Mouse (Mus musculus): Measurements from ENCODE around the gene Rtn4rl2. TPM values are rescaled to one million over a fixed set of nuclear protein-coding genes. Genes with fewer than 3 reads are reported as not detected.

Gene Rtn4rl2
- total and polyA plus RNA-seq, 3 experiments = 1.1 to 11.5 (median 1.5) TPM

Small RNAs within 50 kb of the gene (microRNA-seq; reads per million reads assigned to microRNA genes)
- 0 reads per million in 2 experiments for gene Gm24332

Other genes with a start within 250 kb of the Rtn4rl2 start
- gene Ctnnd1, start 235.9 kb downstream of the Rtn4rl2 start, total RNA-seq (2021) = 100 to 1,000 TPM; 112 to 135 TPM
- 20.4 and 25.8 TPM in 2 replicates for gene Ctnnd1, start 235.9 kb downstream of the Rtn4rl2 start, polyA plus RNA-seq (2012; rRNA removed)
- gene Btbd18, start 227.6 kb downstream of the Rtn4rl2 start, total RNA-seq (2021) = under 1 TPM in 1 of 2 experiments, not detected in 1; 0.09 TPM
- gene Btbd18, start 227.6 kb downstream of the Rtn4rl2 start, polyA plus RNA-seq (2012; rRNA removed) = 0.03 TPM in 1 of 2 replicates, not detected in the other
- gene Selenoh, start 215.9 kb downstream of the Rtn4rl2 start, total RNA-seq (2021) = 10 to 100 TPM; 19.2 to 29.8 TPM
- 42.2 and 63.0 TPM in 2 replicates for gene Selenoh, start 215.9 kb downstream of the Rtn4rl2 start, polyA plus RNA-seq (2012; rRNA removed)
- gene Gm28635, start 208.7 kb downstream of the Rtn4rl2 start, total RNA-seq (2021) = not detected
- gene Gm28635, start 208.7 kb downstream of the Rtn4rl2 start, polyA plus RNA-seq (2012; rRNA removed) = not detected in 2 replicates
- 10 to 100 TPM; 24.3 to 24.8 TPM for gene Med19, start 208.3 kb downstream of the Rtn4rl2 start, total RNA-seq (2021)
- 12.3 and 15.1 TPM in 2 replicates for gene Med19, start 208.3 kb downstream of the Rtn4rl2 start, polyA plus RNA-seq (2012; rRNA removed)
- gene Tmx2, start 207.6 kb downstream of the Rtn4rl2 start, total RNA-seq (2021) = 100 to 1,000 TPM; 168 to 175 TPM
- gene Tmx2, start 207.6 kb downstream of the Rtn4rl2 start, polyA plus RNA-seq (2012; rRNA removed) = 32.0 and 157 TPM in 2 replicates
- gene Zdhhc5, start 171.5 kb downstream of the Rtn4rl2 start, total RNA-seq (2021) = 10 to 100 TPM; 61.7 to 74.4 TPM
- gene Zdhhc5, start 171.5 kb downstream of the Rtn4rl2 start, polyA plus RNA-seq (2012; rRNA removed) = 37.5 and 46.3 TPM in 2 replicates
- gene Clp1, start 159.4 kb downstream of the Rtn4rl2 start, total RNA-seq (2021) = 10 to 100 TPM; 11.4 to 16.8 TPM
- 5.1 and 5.3 TPM in 2 replicates for gene Clp1, start 159.4 kb downstream of the Rtn4rl2 start, polyA plus RNA-seq (2012; rRNA removed)
- 1 to 10 TPM; 3.8 to 7.2 TPM for gene Ypel4, start 152.7 kb downstream of the Rtn4rl2 start, total RNA-seq (2021)
- gene Ypel4, start 152.7 kb downstream of the Rtn4rl2 start, polyA plus RNA-seq (2012; rRNA removed) = 9.8 and 17.2 TPM in 2 replicates
- gene Gm19426, start 143.1 kb downstream of the Rtn4rl2 start, total RNA-seq (2021) = 1 to 10 TPM in 1 of 2 experiments, under 1 TPM in 1; 0.98 to 2.6 TPM
- gene Gm19426, start 143.1 kb downstream of the Rtn4rl2 start, polyA plus RNA-seq (2012; rRNA removed) = 0.65 and 1.0 TPM in 2 replicates
- 100 to 1,000 TPM in 1 of 2 experiments, 10 to 100 TPM in 1; 91.2 to 127 TPM for gene Serping1, start 111.3 kb downstream of the Rtn4rl2 start, total RNA-seq (2021)
- gene Serping1, start 111.3 kb downstream of the Rtn4rl2 start, polyA plus RNA-seq (2012; rRNA removed) = 129 and 154 TPM in 2 replicates
- gene Ube2l6, start 87.9 kb downstream of the Rtn4rl2 start, total RNA-seq (2021) = 10 to 100 TPM; 15.7 to 18.8 TPM
- 13.8 and 15.1 TPM in 2 replicates for gene Ube2l6, start 87.9 kb downstream of the Rtn4rl2 start, polyA plus RNA-seq (2012; rRNA removed)
- not detected for gene Smtnl1, start 64.1 kb downstream of the Rtn4rl2 start, total RNA-seq (2021)
- gene Smtnl1, start 64.1 kb downstream of the Rtn4rl2 start, polyA plus RNA-seq (2012; rRNA removed) = not detected in 2 replicates
- gene Timm10, start 59.7 kb downstream of the Rtn4rl2 start, total RNA-seq (2021) = 10 to 100 TPM; 38.5 to 59.6 TPM
- 17.0 and 19.2 TPM in 2 replicates for gene Timm10, start 59.7 kb downstream of the Rtn4rl2 start, polyA plus RNA-seq (2012; rRNA removed)
- 10 to 100 TPM in 1 of 2 experiments, 1 to 10 TPM in 1; 4.4 to 12.7 TPM for gene Slc43a1, start 47.9 kb downstream of the Rtn4rl2 start, total RNA-seq (2021)
- gene Slc43a1, start 47.9 kb downstream of the Rtn4rl2 start, polyA plus RNA-seq (2012; rRNA removed) = 10.1 and 14.3 TPM in 2 replicates
- 10 to 100 TPM; 62.5 to 80.9 TPM for gene Slc43a3, start 49.9 kb upstream of the Rtn4rl2 start, total RNA-seq (2021)
- gene Slc43a3, start 49.9 kb upstream of the Rtn4rl2 start, polyA plus RNA-seq (2012; rRNA removed) = 57.5 and 59.7 TPM in 2 replicates
- not detected for gene Prg2, start 93.8 kb upstream of the Rtn4rl2 start, total RNA-seq (2021)
- not detected in 2 replicates for gene Prg2, start 93.8 kb upstream of the Rtn4rl2 start, polyA plus RNA-seq (2012; rRNA removed)
- not detected for gene Prg3, start 101.5 kb upstream of the Rtn4rl2 start, total RNA-seq (2021)
- not detected in 2 replicates for gene Prg3, start 101.5 kb upstream of the Rtn4rl2 start, polyA plus RNA-seq (2012; rRNA removed)
- 100 to 1,000 TPM; 105 to 125 TPM for gene Ssrp1, start 150.5 kb upstream of the Rtn4rl2 start, total RNA-seq (2021)
- 78.7 and 92.2 TPM in 2 replicates for gene Ssrp1, start 150.5 kb upstream of the Rtn4rl2 start, polyA plus RNA-seq (2012; rRNA removed)
- gene P2rx3, start 150.8 kb upstream of the Rtn4rl2 start, total RNA-seq (2021) = 1 to 10 TPM; 1.1 to 1.4 TPM
- 0.54 and 0.83 TPM in 2 replicates for gene P2rx3, start 150.8 kb upstream of the Rtn4rl2 start, polyA plus RNA-seq (2012; rRNA removed)
- gene Tnks1bp1, start 161.3 kb upstream of the Rtn4rl2 start, total RNA-seq (2021) = 100 to 1,000 TPM in 1 of 2 experiments, 10 to 100 TPM in 1; 87.8 to 114 TPM
- gene Tnks1bp1, start 161.3 kb upstream of the Rtn4rl2 start, polyA plus RNA-seq (2012; rRNA removed) = 66.5 and 78.9 TPM in 2 replicates
- 10 to 100 TPM in 1 of 2 experiments, 1 to 10 TPM in 1; 7.7 to 14.3 TPM for gene Aplnr, start 249.5 kb upstream of the Rtn4rl2 start, total RNA-seq (2021)
- 9.4 and 12.1 TPM in 2 replicates for gene Aplnr, start 249.5 kb upstream of the Rtn4rl2 start, polyA plus RNA-seq (2012; rRNA removed)